18 mouse cellular contexts compared by ENCODE assay signal in genomic region chr19:15943117-15943423, GRCm38 (mm10).
"Had no signal": no experiment of that assay in that cellular context is flagged by ENCODE, and none has a peak within 500 bp of the region (broad histone marks: within the 10 kb centered on the region; RNA-seq: fewer than 3 reads in every experiment).

No protein-coding gene starts in this region.

- H3K4me2 ChIP-seq: lung, embryonic 14.5 days; midbrain, embryonic 12.5 days; neural tube, embryonic 13.5 days; neural tube, embryonic 15.5 days; stomach, embryonic 15.5 days had no signal

- H3K27ac ChIP-seq: midbrain, embryonic 10.5 days; midbrain, embryonic 12.5 days; neural tube, embryonic 13.5 days; neural tube, embryonic 15.5 days; stomach, embryonic 15.5 days; stomach, postnatal 0 days had no signal

- DNase-seq: lung, adult 18-20 months; lung, postnatal 10 days; lung, postnatal 4 days; midbrain, embryonic 14.5 days; retina, postnatal 1 day; right cerebral cortex, adult 18-20 months; thymus, adult 2 months; thymus, postnatal 14 days; thymus, postnatal 36 days had no signal

- H3K36me3 ChIP-seq: midbrain, embryonic 10.5 days; midbrain, embryonic 12.5 days; neural tube, embryonic 13.5 days; neural tube, embryonic 15.5 days; stomach, embryonic 15.5 days had no signal

- H3K27me3 ChIP-seq: neural tube, embryonic 13.5 days; neural tube, embryonic 15.5 days; stomach, embryonic 15.5 days had no signal

- ATAC-seq: midbrain, embryonic 16.5 days had no signal

- H3K4me3 ChIP-seq: midbrain, embryonic 10.5 days; midbrain, embryonic 12.5 days; myocyte; neural tube, embryonic 13.5 days; neural tube, embryonic 15.5 days; stomach, embryonic 15.5 days had no signal

- H3K9me3 ChIP-seq: midbrain, embryonic 10.5 days; midbrain, embryonic 12.5 days; neural tube, embryonic 15.5 days; stomach, embryonic 15.5 days had no signal

- H3K9ac ChIP-seq: lung, embryonic 14.5 days; midbrain, embryonic 12.5 days; neural tube, embryonic 13.5 days; neural tube, embryonic 15.5 days; stomach, embryonic 15.5 days had no signal

- H3K4me1 ChIP-seq: neural tube, embryonic 13.5 days; neural tube, embryonic 15.5 days; stomach, embryonic 15.5 days had no signal
